Mouse (Mus musculus) stomach, postnatal 0 days (tissue): ENCODE data around the gene Nexmif. TPM values are rescaled to one million over a fixed set of nuclear protein-coding genes. Genes with fewer than 3 reads are reported as not detected.
A peak's percentile ranks its signal among the peaks of the same experiment; 100 is the strongest.

Source experiments
- ATAC-seq: fragments of 200-750 bp; cut with Nextera tagmentation; 2 replicates; pipeline ENCODE4 v1.8.0; 2017; ENCODE audit not compliant: low FRiP score, low TSS enrichment
- DNase-seq: peaks from one replicate; pipeline ENCODE4 v3.0.0-alpha.2; 2016; ENCODE audit warnings: low spot score
- H3K27ac ChIP-seq: fragments of 300-500 bp; sonication (generic); replicated peaks from 2 replicates; pipeline ENCODE4 v1.5.1; 2014; ENCODE audit warnings: mild to moderate bottlenecking, control low read depth
- H3K27me3 ChIP-seq: fragments of 300-500 bp; sonication (generic); 2 replicates; pipeline ENCODE4 v1.6.1; 2014; ENCODE audit warnings: low read length; ENCODE audit not compliant: control insufficient read depth, insufficient read depth
- H3K36me3 ChIP-seq: fragments of 300-500 bp; sonication (generic); 2 replicates; pipeline ENCODE4 v1.6.1; 2014; ENCODE audit warnings: low read length, mixed read lengths; ENCODE audit not compliant: control insufficient read depth, insufficient read depth
- H3K4me1 ChIP-seq: fragments of 300-500 bp; sonication (generic); replicated peaks from 2 replicates; pipeline ENCODE4 v1.6.1; 2014; ENCODE audit warnings: antibody characterized with exemption; ENCODE audit not compliant: control insufficient read depth, insufficient read depth
- H3K4me2 ChIP-seq: fragments of 300-500 bp; sonication (generic); replicated peaks from 2 replicates; pipeline ENCODE4 v1.6.1; 2014; ENCODE audit warnings: low read depth, mild to moderate bottlenecking, control low read depth, moderate library complexity
- H3K4me3 ChIP-seq: fragments of 300-500 bp; sonication (generic); 2 replicates; pipeline ENCODE4 v1.5.1; 2014; ENCODE audit warnings: low read depth, low read length, control low read depth
- H3K9ac ChIP-seq: fragments of 300-500 bp; sonication (generic); 2 replicates; pipeline ENCODE4 v1.6.1; 2014; ENCODE audit warnings: mild to moderate bottlenecking, low read length, control low read depth, mixed read lengths
- H3K9me3 ChIP-seq: fragments of 300-500 bp; sonication (generic); 2 replicates; pipeline ENCODE4 v1.6.1; 2016; ENCODE audit warnings: low read length; ENCODE audit not compliant: control insufficient read depth
- CTCF ChIP-seq: IDR thresholded peaks from 2 replicates; pipeline ENCODE4 v1.5.1; 2016; ENCODE audit warnings: antibody characterized with exemption, low read depth, mild to moderate bottlenecking, moderate library complexity
- EP300 ChIP-seq: optimal IDR thresholded peaks from 2 replicates; pipeline ENCODE3; 2016; ENCODE audit warnings: antibody characterized with exemption
- WGBS: fragments of 180-500 bp; shearing (Covaris S2); extraction: QIAGEN DNeasy Blood & Tissue Kit; methylation state at CpG from one replicate; pipeline ENCODE4 v1.1.7; 2014; 5-methylcytosine and 5-hydroxymethylcytosine counted together
- microRNA counts: library from miRNA; unstranded; fragments of <30 nt; microRNA quantifications from one replicate; lab custom pipeline; 2015
- microRNA-seq: library from miRNA; unstranded; fragments of <30 nt; microRNA quantifications from one replicate; pipeline ENCODE4, GENCODE M21; 2016
- polyA plus RNA-seq: library from polyadenylated mRNA; unstranded; fragments of >200 nt; fragmentation: Nextera tagmentation; extraction: Ambion mirVana; gene quantifications from 2 replicates; pipeline ENCODE4 v1.2.1, GENCODE M21; 2015

Gene Nexmif
- polyA plus RNA-seq, 1 experiment from 2014 or later: 0.33 TPM

GRCm38 (mm10) chrX:104040276-104040675 is 160.7 kb downstream of the Nexmif start:
- H3K27me3 ChIP-seq: no peaks in the 10 kb centered on the region
- TF ChIP-seq CTCF (no peak), EP300 (no peak)
- H3K9me3 ChIP-seq: no peaks in the 10 kb centered on the region
- no peak overlapping the region for H3K4me2 ChIP-seq
- H3K4me3 ChIP-seq: no peak overlapping the region
- ATAC-seq (no peak), DNase-seq (no peak)
- H3K36me3 ChIP-seq: no peaks in the 10 kb centered on the region
- H3K27ac ChIP-seq: no peak overlapping the region
- no peaks in the 10 kb centered on the region for H3K4me1 ChIP-seq
- no peak overlapping the region for H3K9ac ChIP-seq

GRCm38 (mm10) chrX:104033843-104034242 is 167.1 kb downstream of the Nexmif start:
- ATAC-seq: no peak

DNA sequence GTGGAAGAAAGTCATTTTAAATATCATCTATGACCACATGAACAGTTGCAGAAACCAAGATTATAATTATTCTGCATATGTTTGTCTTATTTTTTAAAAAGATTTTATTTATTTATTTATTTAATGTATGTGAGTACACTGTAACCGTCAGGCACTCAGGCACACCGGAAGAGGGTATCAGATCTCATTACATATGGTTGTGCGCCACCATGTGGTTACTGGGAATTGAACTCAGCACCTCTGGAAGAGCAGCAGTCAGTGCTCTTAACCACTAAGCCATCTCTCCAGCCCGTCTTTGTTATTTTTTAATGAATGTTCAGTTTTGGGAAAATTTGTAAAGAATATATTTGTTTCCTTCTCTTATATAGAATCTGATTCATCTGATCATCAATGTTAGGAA is 168.2 kb downstream of the Nexmif start:
- ATAC-seq (no peak), DNase-seq (peak; percentile 24)
- Histone ChIP-seq H3K27ac (no peak overlapping the region), H3K27me3 (no peaks in the 10 kb centered on the region), H3K36me3 (no peaks in the 10 kb centered on the region), H3K9me3 (no peaks in the 10 kb centered on the region), H3K4me2 (no peak overlapping the region), H3K4me3 (no peak overlapping the region), H3K9ac (no peak overlapping the region), H3K4me1 (no peaks in the 10 kb centered on the region)
- 36% methylated on average over 4 of the region's 4 CpGs for WGBS
- TF ChIP-seq EP300: no peak
- peak; percentile 55 for TF ChIP-seq CTCF

More at GRCm38 (mm10) chrX:104033843-104034242, 167.1 kb downstream of the Nexmif start:
- H3K4me1 ChIP-seq: no peaks in the 10 kb centered on the region
- H3K9ac ChIP-seq: no peak overlapping the region
- no peaks in the 10 kb centered on the region for H3K9me3 ChIP-seq
- H3K4me2 ChIP-seq: no peak overlapping the region
- H3K4me3 ChIP-seq: no peak overlapping the region
- TF ChIP-seq EP300 (no peak), CTCF (no peak)
- H3K36me3 ChIP-seq: no peaks in the 10 kb centered on the region
- no peak for DNase-seq
- no peaks in the 10 kb centered on the region for H3K27me3 ChIP-seq
- no peak overlapping the region for H3K27ac ChIP-seq
- WGBS: 75% methylated on average over 5 of the region's 5 CpGs

MicroRNAs encoded within 50 kb of the gene (microRNA counts, 519-probe panel; counts per million panel counts)
- not detected for microRNA mmu-miR-672 (lab: Ali Mortazavi, UCI)

Small RNAs within 50 kb of the gene (microRNA-seq; reads per million reads assigned to microRNA genes)
- gene Gm24993 (not detected), gene Mir672 (29.6 reads per million, percentile 31 among the genes with 10 or more reads in this experiment)

Other genes starting within 250 kb of the Nexmif start
- gene Rlim, start 219.9 kb downstream of the Nexmif start, polyA plus RNA-seq: 11.6 and 12.4 TPM in 2 replicates
- gene Abcb7, start 212.7 kb upstream of the Nexmif start, polyA plus RNA-seq: 3.1 and 3.2 TPM in 2 replicates